Mouse (Mus musculus): Measurements from ENCODE around the gene Dapk2.

The Dapk2 gene

GRCm38 (mm10) chr9:66311458-66311857, 153.4 kb downstream of the Dapk2 start:
- DNase-seq (ENCODE audit: low spot score), result no peak

- DNase-seq (ENCODE audit: low spot score), result no peak
These were observed 158.6 kb downstream of the Dapk2 start for GRCm38 (mm10) chr9:66316603-66317002.

Measured in embryo, embryonic 10 days (tissue).